Mouse (Mus musculus) lung, adult 2 months (tissue): Measurements from ENCODE around the gene Plxnc1.

ENCODE experiments used
- CTCF ChIP-seq: fragments of 200-500 bp; IDR thresholded peaks from 2 replicates; pipeline ENCODE4 v1.5.1; 2011; ENCODE audit warnings: mild to moderate bottlenecking, low read length, control low read depth; ENCODE audit not compliant: insufficient read depth
- POLR2A ChIP-seq: fragments of 200-500 bp; IDR thresholded peaks from 2 replicates; pipeline ENCODE4 v1.6.1; 2011; ENCODE audit warnings: low read depth, mild to moderate bottlenecking, control low read depth, low read length, borderline replicate concordance; ENCODE audit errors: extremely low read depth

- no peak for TF ChIP-seq CTCF
- no peak for TF ChIP-seq POLR2A
These were observed 10.5 kb downstream of the Plxnc1 start for GRCm38 (mm10) chr10:94934151-94934614.
